Comparison of ENCODE assay signal across 12 mouse cellular contexts in the genomic region with DNA sequence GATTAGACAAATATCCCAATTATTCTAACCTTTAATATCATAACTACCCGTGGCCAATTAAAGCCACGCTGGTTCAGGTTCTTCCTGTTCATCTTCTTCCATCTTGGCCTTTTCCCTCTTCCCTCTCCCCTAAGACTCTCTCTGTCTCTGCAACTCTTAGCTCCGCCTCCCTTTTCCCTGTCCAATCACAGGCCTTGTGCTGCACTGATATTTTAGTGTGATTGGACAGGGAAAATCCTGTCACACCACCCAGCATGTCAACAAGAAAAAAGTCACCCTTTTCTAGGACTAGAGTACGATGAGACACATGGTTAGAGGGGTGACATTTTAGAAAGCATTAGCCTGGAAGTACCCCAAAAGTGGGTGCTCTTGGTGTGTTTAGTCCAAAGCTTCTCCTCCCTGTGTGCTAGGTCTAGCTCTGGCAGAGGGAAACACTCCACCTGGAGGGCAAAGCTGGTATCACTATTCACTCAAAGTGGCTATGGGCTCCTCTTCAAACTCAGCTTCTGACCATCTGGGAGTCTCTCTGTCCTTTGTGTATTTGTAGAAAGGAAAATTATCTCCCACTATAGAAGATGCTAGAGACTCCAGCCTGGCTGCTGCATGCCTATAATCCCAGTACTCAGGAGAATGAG. TPM values are rescaled to one million over a fixed set of nuclear protein-coding genes. Genes with fewer than 3 reads are reported as not detected.
DNase-seq lines count a peak whose midpoint lies in the region; TF ChIP-seq lines count a peak whose summit lies in the region.
"Had no signal": no experiment of that assay in that cellular context is flagged by ENCODE, and none has a peak within 500 bp of the region (broad histone marks: within the 10 kb centered on the region; RNA-seq: fewer than 3 reads in every experiment).

No protein-coding gene starts in this region.

- H3K4me3 ChIP-seq in ES-Bruce4 (ENCODE audit: low read depth, low read length) = no peak overlapping the region
- H3K4me3 ChIP-seq: embryonic facial prominence, embryonic 13.5 days had no signal

- DNase-seq in adrenal gland, adult 2 months = peak; percentile 40
- no peak for DNase-seq in adrenal gland, postnatal 4 days (ENCODE audit: low spot score in 2 of 2)
- peak; percentile 31 to 36 for DNase-seq in layer of hippocampus, postnatal 10 days (ENCODE audit: low spot score in 2 of 2)
- no peak for DNase-seq in layer of hippocampus, adult 9-10 months (ENCODE audit: low spot score)
- peak; percentile 32 for DNase-seq in embryo, embryonic 9.5 days (ENCODE audit: extremely low spot score)
- no peak for DNase-seq in urinary bladder, adult 18-20 months (ENCODE audit: low spot score in 2 of 2)
- no peak for DNase-seq in heart, adult 9 months (ENCODE audit: low spot score in 2 of 2)

- H3K27me3 ChIP-seq in ES-Bruce4 (ENCODE audit: control insufficient read depth, insufficient read depth, low read length, poor library complexity, severe bottlenecking) = no peaks in the 10 kb centered on the region
- H3K27me3 ChIP-seq: embryonic facial prominence, embryonic 13.5 days had no signal

- H3K4me1 ChIP-seq in ES-Bruce4 (ENCODE audit: control insufficient read depth, insufficient read depth, low read length) = no peaks in the 10 kb centered on the region

- no peaks in the 10 kb centered on the region for H3K9me3 ChIP-seq in ES-Bruce4 (replicated peaks; ENCODE audit: control insufficient read depth, insufficient read depth, low read length, poor library complexity, severe bottlenecking)
- H3K9me3 ChIP-seq: embryonic facial prominence, embryonic 13.5 days had no signal

- TF ChIP-seq CTCF in ES-Bruce4 (IDR thresholded peaks at IDR 0.05; ENCODE audit: low read depth, low read length) = peak; percentile 36

- no peak overlapping the region for H3K9ac ChIP-seq in ES-Bruce4 (ENCODE audit: low read depth, poor library complexity, severe bottlenecking)
- H3K9ac ChIP-seq: embryonic facial prominence, embryonic 13.5 days had no signal

- TF ChIP-seq POLR2A in ES-Bruce4 (IDR thresholded peaks at IDR 0.05; ENCODE audit: insufficient read depth, low read length) = no peak

- TF ChIP-seq EP300 in ES-Bruce4 (IDR thresholded peaks at IDR 0.05; ENCODE audit: insufficient read depth, low read depth, low read length) = no peak

- no peak overlapping the region for H3K27ac ChIP-seq in ES-Bruce4 (ENCODE audit: insufficient read depth, low read length)
- H3K27ac ChIP-seq: embryonic facial prominence, embryonic 13.5 days had no signal

- H3K36me3 ChIP-seq in ES-Bruce4 (ENCODE audit: control insufficient read depth, insufficient read depth, low read length, poor library complexity, severe bottlenecking) = no peaks in the 10 kb centered on the region
- H3K36me3 ChIP-seq: embryonic facial prominence, embryonic 13.5 days had no signal

RNA-seq across cellular contexts. Expression of a gene that starts 6.9 kb away (rescaled TPM):
- under 1 TPM in 1 of 2 experiments, not detected in 1; 0.90 TPM for total RNA-seq in adrenal gland, adult 2 months (2021)
- not detected in 2 replicates for polyA plus RNA-seq in adrenal gland, adult 2 months (2012; rRNA removed)
- total RNA-seq in adrenal gland, postnatal 4 days (2021) = 10 to 100 TPM in 1 of 2 experiments, 1 to 10 TPM in 1; 8.3 to 10.2 TPM
- total RNA-seq in layer of hippocampus, postnatal 10 days (2021) = not detected
- not detected in 2 replicates for polyA plus RNA-seq in ES-Bruce4 (2011; ENCODE audit: insufficient read depth, insufficient read length, low read depth, missing spikeins)
- polyA plus RNA-seq: C2C12; embryonic facial prominence, embryonic 13.5 days; liver, embryonic 16.5 days had no signal

RNA-seq across cellular contexts. Expression of a gene that starts 12.2 kb away (rescaled TPM):
- not detected for total RNA-seq in adrenal gland, adult 2 months (2021)
- polyA plus RNA-seq in adrenal gland, adult 2 months (2012; rRNA removed) = not detected in 2 replicates
- not detected for total RNA-seq in adrenal gland, postnatal 4 days (2021)
- total RNA-seq in layer of hippocampus, postnatal 10 days (2021) = not detected
- polyA plus RNA-seq in ES-Bruce4 (2011; ENCODE audit: insufficient read depth, insufficient read length, low read depth, missing spikeins) = not detected in 2 replicates
- polyA plus RNA-seq: C2C12; embryonic facial prominence, embryonic 13.5 days; heart, embryonic 16.5 days; liver, embryonic 16.5 days had no signal

RNA-seq across cellular contexts. Expression of a gene that starts 14.5 kb away (rescaled TPM):
- not detected for total RNA-seq in adrenal gland, adult 2 months (2021)
- not detected in 2 replicates for polyA plus RNA-seq in adrenal gland, adult 2 months (2012; rRNA removed)
- not detected for total RNA-seq in adrenal gland, postnatal 4 days (2021)
- not detected for total RNA-seq in layer of hippocampus, postnatal 10 days (2021)
- polyA plus RNA-seq in ES-Bruce4 (2011; ENCODE audit: insufficient read depth, insufficient read length, low read depth, missing spikeins) = not detected in 2 replicates
- polyA plus RNA-seq: C2C12; embryonic facial prominence, embryonic 13.5 days; heart, embryonic 16.5 days; liver, embryonic 16.5 days had no signal

RNA-seq across cellular contexts. Expression of a gene that starts 17.1 kb away (rescaled TPM):
- total RNA-seq in adrenal gland, adult 2 months (2021) = under 1 TPM in 1 of 2 experiments, not detected in 1; 0.73 TPM
- polyA plus RNA-seq in adrenal gland, adult 2 months (2012; rRNA removed) = 0.86 and 0.95 TPM in 2 replicates
- total RNA-seq in adrenal gland, postnatal 4 days (2021) = 1 to 10 TPM; 2.0 to 2.3 TPM
- not detected for total RNA-seq in layer of hippocampus, postnatal 10 days (2021)
- polyA plus RNA-seq in ES-Bruce4 (2011; ENCODE audit: insufficient read depth, insufficient read length, low read depth, missing spikeins) = not detected in 2 replicates
- polyA plus RNA-seq: C2C12; embryonic facial prominence, embryonic 13.5 days; heart, embryonic 16.5 days; liver, embryonic 16.5 days had no signal

RNA-seq across cellular contexts. Expression of a gene that starts 17.9 kb away (rescaled TPM):
- total RNA-seq in adrenal gland, adult 2 months (2021) = not detected
- polyA plus RNA-seq in adrenal gland, adult 2 months (2012; rRNA removed) = not detected in 2 replicates
- not detected for total RNA-seq in adrenal gland, postnatal 4 days (2021)
- not detected for total RNA-seq in layer of hippocampus, postnatal 10 days (2021)
- not detected in 2 replicates for polyA plus RNA-seq in ES-Bruce4 (2011; ENCODE audit: insufficient read depth, insufficient read length, low read depth, missing spikeins)
- polyA plus RNA-seq: C2C12; embryonic facial prominence, embryonic 13.5 days; heart, embryonic 16.5 days; liver, embryonic 16.5 days had no signal

Comparison
In these comparisons a context has a peak if more than half of its experiments do, and no peak if none do; other contexts are left out.
1. DNase-seq: peak in adrenal gland, adult 2 months (single experiment), layer of hippocampus, postnatal 10 days (2 of 2) and embryo, embryonic 9.5 days (single experiment); none in adrenal gland, postnatal 4 days (0 of 2), layer of hippocampus, adult 9-10 months (single experiment), urinary bladder, adult 18-20 months (0 of 2) and heart, adult 9 months (0 of 2).
2. RNA of a gene that starts 6.9 kb away (total RNA-seq): 8.3 to 10.2 TPM in adrenal gland, postnatal 4 days; 0.90 TPM in adrenal gland, adult 2 months and not detected in layer of hippocampus, postnatal 10 days; every median in the first group is over 4 times any median in the second.